Mouse (Mus musculus) CH12.LX (cell line): ENCODE measurements around the gene Kif17.

ENCODE experiments used
- BHLHE40 ChIP-seq: IDR thresholded peaks from 2 replicates; pipeline ENCODE4 v1.6.1; 2011; ENCODE audit warnings: mild to moderate bottlenecking, low read depth, low read length, improper control_type of control experiment
- CTCF ChIP-seq, 2 experiments: IDR thresholded peaks in 1 of 2; conservative IDR thresholded peaks in 1 of 2; 2 replicates each; pipeline ENCODE4 v1.5.1; 2011 to 2012; ENCODE audit warnings: low read depth in 2 of 2, low read length in 2 of 2, improper control_type of control experiment in 1 of 2, inconsistent platforms in 1 of 2, mild to moderate bottlenecking in 1 of 2, moderate library complexity in 1 of 2
- E2F4 ChIP-seq: IDR thresholded peaks from 2 replicates; pipeline ENCODE4 v1.6.1; 2011; ENCODE audit warnings: low read depth, low read length, improper control_type of control experiment; ENCODE audit not compliant: insufficient replicate concordance
- EP300 ChIP-seq: IDR thresholded peaks from 2 replicates; pipeline ENCODE4 v1.6.1; 2011; ENCODE audit warnings: low read length, improper control_type of control experiment
- MAX ChIP-seq: IDR thresholded peaks from 2 replicates; pipeline ENCODE4 v1.6.1; 2011; ENCODE audit warnings: low read length, improper control_type of control experiment
- MXI1 ChIP-seq: IDR thresholded peaks from 2 replicates; pipeline ENCODE4 v1.6.1; 2011; ENCODE audit warnings: mild to moderate bottlenecking, low read depth, low read length, improper control_type of control experiment
- MYC ChIP-seq: IDR thresholded peaks from 2 replicates; pipeline ENCODE4 v1.6.1; 2011; ENCODE audit warnings: low read depth, mild to moderate bottlenecking, improper control_type of control experiment, low read length
- POLR2A ChIP-seq: IDR thresholded peaks from 2 replicates; pipeline ENCODE4 v1.6.1; 2011; ENCODE audit warnings: low read depth, mild to moderate bottlenecking, improper control_type of control experiment, low read length
- USF2 ChIP-seq: conservative IDR thresholded peaks from 2 replicates; pipeline ENCODE4 v1.6.1; 2011; ENCODE audit warnings: low read depth, low read length, improper control_type of control experiment
- ZKSCAN1 ChIP-seq: IDR thresholded peaks from 2 replicates; pipeline ENCODE4 v1.6.1; 2012; ENCODE audit warnings: low read depth, inconsistent platforms, low read length, improper control_type of control experiment, borderline replicate concordance

GRCm38 (mm10) chr4:138312105-138312504, 61.9 kb downstream of the Kif17 start:
- TF ChIP-seq CTCF (conservative IDR thresholded peaks at IDR 0.05 in 1 of 2, IDR thresholded peaks at IDR 0.05 in 1 of 2; ENCODE audit: low read depth in 2 of 2, low read length in 2 of 2) (no peak), E2F4 (no peak), BHLHE40 (no peak), MYC (no peak), POLR2A (no peak), ZKSCAN1 (no peak), USF2 (no peak), MXI1 (no peak), EP300 (no peak), MAX (no peak)
